Mouse (Mus musculus): ENCODE results near the gene Usf3.

Usf3 gene

GRCm38 (mm10) chr16:44173966-44174530, 1.0 kb downstream of the Usf3 start:
- no peak for DNase-seq

GRCm38 (mm10) chr16:44175001-44175400, 2.0 kb downstream of the Usf3 start:
- no peak for DNase-seq

GRCm38 (mm10) chr16:44176511-44176910, 3.5 kb downstream of the Usf3 start:
- no peak for DNase-seq

GRCm38 (mm10) chr16:44178555-44178954, 5.5 kb downstream of the Usf3 start:
- no peak for DNase-seq

GRCm38 (mm10) chr16:44182597-44182996, 9.6 kb downstream of the Usf3 start:
- no peak for DNase-seq

- no peak for DNase-seq
These were observed 11.7 kb downstream of the Usf3 start for GRCm38 (mm10) chr16:44184769-44185168.

GRCm38 (mm10) chr16:44187172-44187571, 14.1 kb downstream of the Usf3 start:
- no peak for DNase-seq

- no peak for DNase-seq
These were observed 15.7 kb downstream of the Usf3 start for GRCm38 (mm10) chr16:44188766-44189165.

GRCm38 (mm10) chr16:44190032-44190431, 17.0 kb downstream of the Usf3 start:
- no peak for DNase-seq

- DNase-seq = no peak
These were observed 17.9 kb downstream of the Usf3 start for GRCm38 (mm10) chr16:44190968-44191367.

- no peak for DNase-seq
These were observed 26.1 kb downstream of the Usf3 start for GRCm38 (mm10) chr16:44199066-44199703.

GRCm38 (mm10) chr16:44200146-44200545, 27.1 kb downstream of the Usf3 start:
- DNase-seq = no peak

- no peak for DNase-seq
These were observed 31.3 kb downstream of the Usf3 start for GRCm38 (mm10) chr16:44204331-44204730.

GRCm38 (mm10) chr16:44205973-44206372, 32.9 kb downstream of the Usf3 start:
- no peak for DNase-seq

GRCm38 (mm10) chr16:44210156-44211053, 37.4 kb downstream of the Usf3 start:
- DNase-seq = no peak

- no peak for DNase-seq
These were observed 38.0 kb downstream of the Usf3 start for GRCm38 (mm10) chr16:44211054-44211414.

- DNase-seq = no peak
These were observed 39.7 kb downstream of the Usf3 start for GRCm38 (mm10) chr16:44212703-44213102.

GRCm38 (mm10) chr16:44215513-44215912, 42.5 kb downstream of the Usf3 start:
- DNase-seq = no peak

GRCm38 (mm10) chr16:44216417-44216816, 43.4 kb downstream of the Usf3 start:
- DNase-seq = no peak

GRCm38 (mm10) chr16:44221463-44221862, 48.4 kb downstream of the Usf3 start:
- DNase-seq = no peak

GRCm38 (mm10) chr16:44226706-44227291, 53.8 kb downstream of the Usf3 start:
- DNase-seq = no peak

GRCm38 (mm10) chr16:44233019-44233418, 60.0 kb downstream of the Usf3 start:
- no peak for DNase-seq

- DNase-seq = peak; percentile 10
These were observed 64.8 kb downstream of the Usf3 start for GRCm38 (mm10) chr16:44237836-44238235.

GRCm38 (mm10) chr16:44238835-44239263, 65.8 kb downstream of the Usf3 start:
- peak; percentile 18 for DNase-seq
